Mouse (Mus musculus) stomach, embryonic 16.5 days (tissue): Measurements from ENCODE around the gene Abcd1. TPM values are rescaled to one million over a fixed set of nuclear protein-coding genes. Genes with fewer than 3 reads are reported as not detected.
A peak's percentile ranks its signal among the peaks of the same experiment; 100 is the strongest.

Experiments used
- ATAC-seq: fragments of 200-750 bp; cut with Nextera tagmentation; 2 replicates; pipeline ENCODE4 v1.8.0; 2017; ENCODE audit warnings: moderate number of reproducible peaks, moderate TSS enrichment; ENCODE audit not compliant: insufficient read depth, low FRiP score
- H3K27ac ChIP-seq: fragments of 300-500 bp; sonication (generic); 2 replicates; pipeline ENCODE4 v1.5.1; 2014; ENCODE audit warnings: low read length
- H3K27me3 ChIP-seq: fragments of 300-500 bp; sonication (generic); 2 replicates; pipeline ENCODE4 v1.6.1; 2014; ENCODE audit warnings: low read length, control low read depth, mixed read lengths; ENCODE audit not compliant: control insufficient read depth, insufficient read depth
- H3K36me3 ChIP-seq: fragments of 300-500 bp; sonication (generic); 2 replicates; pipeline ENCODE4 v1.6.1; 2014; ENCODE audit warnings: low read length; ENCODE audit not compliant: control insufficient read depth, insufficient read depth
- H3K4me1 ChIP-seq: fragments of 300-500 bp; sonication (generic); 2 replicates; pipeline ENCODE4 v1.6.1; 2014; ENCODE audit warnings: low read length, control low read depth, mixed read lengths; ENCODE audit not compliant: control insufficient read depth, insufficient read depth
- H3K4me2 ChIP-seq: fragments of 300-500 bp; sonication (generic); 2 replicates; pipeline ENCODE4 v1.6.1; 2014; ENCODE audit warnings: low read depth, low read length, mixed read lengths
- H3K4me3 ChIP-seq: fragments of 300-500 bp; sonication (generic); replicated peaks from 2 replicates; pipeline ENCODE4 v1.5.1; 2014; ENCODE audit warnings: mild to moderate bottlenecking, low read length
- H3K9ac ChIP-seq: fragments of 300-500 bp; sonication (generic); 2 replicates; pipeline ENCODE4 v1.6.1; 2014; ENCODE audit warnings: low read length
- H3K9me3 ChIP-seq: fragments of 300-500 bp; sonication (generic); replicated peaks from 2 replicates; pipeline ENCODE4 v1.6.1; 2016; ENCODE audit warnings: low read length, control low read depth; ENCODE audit not compliant: control insufficient read depth
- WGBS: fragments of 180-500 bp; shearing (Covaris S2); extraction: QIAGEN DNeasy Blood & Tissue Kit; methylation state at CpG from one replicate; pipeline ENCODE4 v1.1.7; 2014; 5-methylcytosine and 5-hydroxymethylcytosine counted together
- polyA plus RNA-seq: library from polyadenylated mRNA; unstranded; fragments of >200 nt; fragmentation: Nextera tagmentation; extraction: Ambion mirVana; gene quantifications from 2 replicates; pipeline ENCODE4 v1.2.1, GENCODE M21; 2015

The Abcd1 gene
- polyA plus RNA-seq, 1 experiment from 2014 or later = 20.8 TPM

- Histone ChIP-seq H3K9ac (no peak overlapping the region), H3K27me3 (no peaks in the 10 kb centered on the region), H3K4me2 (no peak overlapping the region), H3K4me1 (no peaks in the 10 kb centered on the region), H3K9me3 (no peaks in the 10 kb centered on the region), H3K4me3 (no peak overlapping the region), H3K36me3 (0 out of 2 replicates have a peak, but pooled peaks cover 3% of the 10 kb centered on the region), H3K27ac (peak overlapping the region; percentile 66)
- no peak for ATAC-seq
Measured at GRCm38 (mm10) chrX:73684978-73685377, 31.4 kb upstream of the Abcd1 start.

- H3K4me3 ChIP-seq = no peak overlapping the region
- peak; percentile 73; the same call in 1 of the 2 replicates for ATAC-seq
- H3K9me3 ChIP-seq = no peaks in the 10 kb centered on the region
- H3K27me3 ChIP-seq = no peaks in the 10 kb centered on the region
- no peak overlapping the region for H3K4me2 ChIP-seq
- H3K9ac ChIP-seq = no peak overlapping the region
- H3K4me1 ChIP-seq = no peaks in the 10 kb centered on the region
- peak overlapping the region; percentile 66 for H3K27ac ChIP-seq
- WGBS = 60% methylated on average over 3 of the region's 3 CpGs
- H3K36me3 ChIP-seq = 0 out of 2 replicates have a peak, but pooled peaks cover 3% of the 10 kb centered on the region
Measured at GRCm38 (mm10) chrX:73685629-73686028, 30.8 kb upstream of the Abcd1 start.

DNA sequence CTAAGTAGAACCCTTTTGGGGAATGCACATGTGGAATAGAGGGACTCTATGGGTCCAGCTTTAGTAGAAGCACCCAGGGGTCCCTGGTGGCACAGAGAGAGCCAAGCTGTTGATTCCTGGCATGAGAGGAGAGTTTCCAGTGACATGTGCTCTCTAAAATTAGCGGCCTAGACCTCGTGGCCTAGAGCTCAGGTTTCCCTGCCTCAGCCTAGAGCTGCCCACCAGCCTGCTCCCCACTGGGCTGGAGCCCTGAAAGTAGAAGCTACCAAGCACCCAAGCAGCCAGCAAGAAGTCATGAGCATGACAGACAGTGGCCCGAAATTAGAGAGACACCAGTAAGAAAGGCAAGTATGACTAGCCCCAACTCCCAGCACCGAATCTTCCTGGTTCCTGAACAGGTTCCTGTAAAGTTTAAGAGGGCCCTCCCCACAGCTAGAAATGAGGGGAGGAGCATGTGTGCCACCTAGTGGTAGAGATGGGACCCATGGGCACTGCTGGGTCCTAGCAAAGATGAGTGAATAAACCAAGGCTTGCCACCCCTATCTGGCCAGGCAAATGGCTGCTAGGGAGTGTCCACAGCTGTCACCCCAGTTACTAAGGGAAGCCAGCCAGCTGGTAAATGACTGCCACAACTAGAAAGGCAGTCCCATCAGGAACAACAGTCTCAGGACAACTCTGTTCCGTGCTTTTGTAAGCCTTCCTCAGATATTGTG is 25.3 kb upstream of the Abcd1 start:
- Histone ChIP-seq H3K9ac (no peak overlapping the region), H3K4me3 (no peak overlapping the region), H3K4me1 (no peaks in the 10 kb centered on the region), H3K27me3 (no peaks in the 10 kb centered on the region), H3K36me3 (0 out of 2 replicates have a peak, but pooled peaks cover 3% of the 10 kb centered on the region), H3K27ac (no peak overlapping the region), H3K4me2 (no peak overlapping the region), H3K9me3 (no peaks in the 10 kb centered on the region)
- WGBS = 64% methylated on average over 5 of the region's 5 CpGs
- ATAC-seq = peak; percentile 74; the same call in 1 of the 2 replicates

GRCm38 (mm10) chrX:73700472-73700871 is 15.9 kb upstream of the Abcd1 start:
- H3K27ac ChIP-seq = no peak overlapping the region
- ATAC-seq = no peak
- no peak overlapping the region for H3K9ac ChIP-seq
- H3K36me3 ChIP-seq = 0 out of 2 replicates have a peak, but pooled peaks cover 3% of the 10 kb centered on the region
- no peaks in the 10 kb centered on the region for H3K9me3 ChIP-seq
- no peaks in the 10 kb centered on the region for H3K4me1 ChIP-seq
- H3K4me2 ChIP-seq = no peak overlapping the region
- H3K4me3 ChIP-seq = no peak overlapping the region
- H3K27me3 ChIP-seq = no peaks in the 10 kb centered on the region
- WGBS = 77% methylated on average over 1 of the region's 1 CpGs

- peak overlapping the region; percentile 88 for H3K27ac ChIP-seq
- no peaks in the 10 kb centered on the region for H3K27me3 ChIP-seq
- peaks cover 17% of the 10 kb centered on the region; the same call in 1 of the 2 replicates for H3K4me1 ChIP-seq
- ATAC-seq = peak; percentile 18
- no peaks in the 10 kb centered on the region for H3K9me3 ChIP-seq
- H3K36me3 ChIP-seq = no peaks in the 10 kb centered on the region
- 16% methylated on average over 21 of the region's 21 CpGs for WGBS
- H3K4me3 ChIP-seq = peak overlapping the region; percentile 63
- H3K9ac ChIP-seq = peak overlapping the region; percentile 76
- peak overlapping the region; percentile 58 for H3K4me2 ChIP-seq
Measured at GRCm38 (mm10) chrX:73715476-73716108, 805 bp upstream of the Abcd1 start.

GRCm38 (mm10) chrX:73716709-73717545 is 530 bp downstream of the Abcd1 start:
- 36% methylated on average over 30 of the region's 30 CpGs for WGBS
- H3K4me3 ChIP-seq = peak overlapping the region; percentile 63
- peaks cover 17% of the 10 kb centered on the region; the same call in 1 of the 2 replicates for H3K4me1 ChIP-seq
- peak overlapping the region; percentile 85 for H3K27ac ChIP-seq
- H3K9me3 ChIP-seq = no peaks in the 10 kb centered on the region
- peak; percentile 4 for ATAC-seq
- peak overlapping the region; percentile 72 for H3K9ac ChIP-seq
- no peaks in the 10 kb centered on the region for H3K36me3 ChIP-seq
- H3K27me3 ChIP-seq = no peaks in the 10 kb centered on the region
- H3K4me2 ChIP-seq = peak overlapping the region; percentile 73

DNA sequence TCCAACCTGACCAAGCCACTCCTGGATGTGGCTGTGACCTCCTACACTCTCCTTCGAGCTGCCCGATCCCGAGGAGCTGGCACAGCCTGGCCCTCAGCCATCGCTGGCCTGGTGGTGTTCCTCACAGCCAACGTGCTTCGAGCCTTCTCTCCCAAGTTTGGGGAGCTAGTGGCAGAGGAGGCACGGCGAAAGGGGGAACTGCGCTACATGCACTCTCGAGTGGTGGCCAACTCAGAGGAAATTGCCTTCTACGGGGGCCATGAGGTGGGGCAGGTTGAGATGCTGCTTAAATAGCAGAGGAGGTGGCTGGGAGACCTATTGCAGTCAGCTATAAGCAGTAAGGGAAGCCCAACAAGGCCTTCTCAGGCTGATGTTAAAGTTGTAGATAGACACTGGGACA is 1.3 kb downstream of the Abcd1 start:
- no peaks in the 10 kb centered on the region for H3K9me3 ChIP-seq
- peak overlapping the region; percentile 73 for H3K4me2 ChIP-seq
- H3K27me3 ChIP-seq = no peaks in the 10 kb centered on the region
- 60% methylated on average over 11 of the region's 11 CpGs for WGBS
- peaks cover 17% of the 10 kb centered on the region; the same call in 1 of the 2 replicates for H3K4me1 ChIP-seq
- H3K9ac ChIP-seq = peak overlapping the region; percentile 72
- H3K27ac ChIP-seq = peak overlapping the region; percentile 85
- no peaks in the 10 kb centered on the region for H3K36me3 ChIP-seq
- no peak for ATAC-seq
- peak overlapping the region; percentile 63 for H3K4me3 ChIP-seq

DNA sequence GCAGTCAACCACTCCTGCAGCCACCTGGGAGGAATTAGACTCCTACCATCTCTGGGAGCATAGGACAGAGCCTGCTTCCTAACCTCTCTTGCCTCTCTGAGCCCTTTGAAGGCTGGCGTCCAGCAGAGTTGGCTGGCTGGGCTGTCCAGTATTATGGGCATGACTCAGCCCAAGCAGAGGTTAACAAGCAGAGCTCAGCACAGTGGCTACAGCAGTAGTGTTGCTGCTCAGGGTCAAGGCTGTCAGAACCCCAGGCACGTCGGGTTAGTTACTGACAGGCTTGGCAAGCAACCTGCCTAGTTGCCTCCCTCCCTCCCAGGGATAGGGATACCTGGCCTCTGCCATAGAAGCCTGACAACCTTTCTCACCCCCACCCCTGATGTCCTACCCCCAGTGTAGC is 1.9 kb downstream of the Abcd1 start:
- H3K4me3 ChIP-seq = peak overlapping the region; percentile 63
- peak overlapping the region; percentile 48; the same call in 1 of the 2 replicates for H3K9ac ChIP-seq
- no peak for ATAC-seq
- peak overlapping the region; percentile 85 for H3K27ac ChIP-seq
- no peaks in the 10 kb centered on the region for H3K9me3 ChIP-seq
- no peaks in the 10 kb centered on the region for H3K36me3 ChIP-seq
- WGBS = 33% methylated on average over 3 of the region's 3 CpGs
- H3K4me2 ChIP-seq = peak overlapping the region; percentile 73
- H3K4me1 ChIP-seq = peaks cover 17% of the 10 kb centered on the region; the same call in 1 of the 2 replicates
- no peaks in the 10 kb centered on the region for H3K27me3 ChIP-seq
